Mouse (Mus musculus) erythroblast, adult 5-6 weeks (primary cell): ENCODE measurements around the gene Irx5. TPM values are rescaled to one million over a fixed set of nuclear protein-coding genes. Genes with fewer than 3 reads are reported as not detected.

ENCODE experiments used
- ATAC-seq: replicated peaks from 2 replicates; pipeline ENCODE4 v1.8.0; 2016; ENCODE audit warnings: moderate number of reproducible peaks, mild to moderate bottlenecking, moderate TSS enrichment, inconsistent platforms; ENCODE audit not compliant: poor library complexity, low FRiP score, severe bottlenecking
- total RNA-seq, 2 experiments: library from RNA; stranded (forward) in 1 of 2; stranded (reverse) in 1 of 2; fragments of 150-400 nt in 1 of 2; fragments of 200-764, 138-1000 nt in 1 of 2; gene quantifications; 2 replicates each; pipeline versions ENCODE4 v1.2.3 to v1.2.4; 2015 to 2017; ENCODE audit warnings: low replicate concordance in 2 of 2

Gene Irx5
- not detected in 2 replicates for total RNA-seq (2015; ENCODE audit: low replicate concordance)
- not detected in 2 replicates for total RNA-seq (2017; ENCODE audit: low replicate concordance)

DNA sequence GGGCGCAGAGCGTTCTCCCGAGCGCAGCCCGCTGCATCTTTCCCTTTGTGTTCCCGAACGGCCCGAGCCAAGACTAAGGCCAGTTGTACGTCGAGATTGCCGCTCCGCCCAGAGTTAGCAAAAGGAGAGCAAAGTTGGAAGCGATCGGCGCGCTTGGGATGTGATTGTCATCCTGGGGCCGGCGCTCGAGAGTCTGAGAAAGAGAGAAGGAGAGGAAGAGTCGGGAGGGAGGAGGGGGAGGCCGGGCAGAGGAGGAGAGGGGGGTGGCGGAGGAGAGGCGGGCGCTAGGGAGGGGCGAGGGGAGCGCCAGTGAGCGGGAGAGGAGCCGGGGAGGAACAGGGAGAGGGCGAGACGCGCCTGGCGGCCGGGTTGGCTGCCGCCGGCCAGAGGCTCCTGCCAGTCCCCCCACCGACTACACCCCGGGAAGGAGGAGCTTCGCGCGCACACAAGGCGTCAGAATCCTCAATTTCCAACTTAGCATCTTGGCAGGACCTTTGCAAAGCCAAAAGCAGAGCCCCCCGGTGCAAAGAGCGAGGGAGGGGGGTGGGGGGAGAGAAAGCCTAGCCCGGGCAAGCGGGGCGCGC lies at the start of gene Irx5:
Gene Irx5, plus strand, starts transcription at position 228 of the 584 bp plus-strand sequence.
- no peak for ATAC-seq

DNA sequence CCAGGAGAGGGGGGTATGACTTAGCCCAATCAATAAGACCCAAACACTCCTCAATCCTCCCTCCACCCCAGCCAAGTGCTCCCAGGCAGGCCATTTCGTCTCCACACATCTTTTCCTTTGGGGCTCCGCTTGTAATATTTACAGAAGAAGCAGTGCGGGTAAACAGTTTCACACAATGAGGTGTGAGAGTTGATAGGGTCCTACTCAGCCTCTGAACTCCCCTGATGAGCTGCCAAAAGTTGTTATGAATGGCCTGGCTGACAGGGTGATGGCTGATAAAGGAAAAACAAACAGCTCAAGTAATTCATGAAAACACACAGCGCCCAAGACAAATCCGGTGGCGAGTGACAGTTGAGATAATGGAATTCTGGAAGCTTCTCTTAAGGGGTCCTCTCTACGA lies 45.2 kb upstream of the Irx5 start:
- ATAC-seq, result no peak

DNA sequence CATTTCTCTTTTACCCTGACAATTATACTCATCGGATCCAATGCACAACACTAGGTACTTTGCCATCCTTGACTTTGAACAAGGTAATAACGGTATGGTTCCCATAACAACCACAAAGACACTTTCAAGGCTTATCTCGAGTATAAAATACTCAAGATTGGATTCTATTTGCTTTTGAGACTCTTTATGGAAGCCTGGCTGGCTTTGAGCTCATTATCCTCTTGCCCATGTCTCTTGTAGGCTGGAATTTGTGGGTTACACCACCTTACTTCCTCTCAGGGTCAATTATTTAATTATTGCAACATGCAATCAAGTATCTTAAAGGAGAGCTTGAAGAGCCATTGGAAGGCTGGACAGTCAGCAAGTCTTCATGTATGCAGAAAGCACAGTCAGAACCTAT lies 43.7 kb upstream of the Irx5 start:
- no peak for ATAC-seq

DNA sequence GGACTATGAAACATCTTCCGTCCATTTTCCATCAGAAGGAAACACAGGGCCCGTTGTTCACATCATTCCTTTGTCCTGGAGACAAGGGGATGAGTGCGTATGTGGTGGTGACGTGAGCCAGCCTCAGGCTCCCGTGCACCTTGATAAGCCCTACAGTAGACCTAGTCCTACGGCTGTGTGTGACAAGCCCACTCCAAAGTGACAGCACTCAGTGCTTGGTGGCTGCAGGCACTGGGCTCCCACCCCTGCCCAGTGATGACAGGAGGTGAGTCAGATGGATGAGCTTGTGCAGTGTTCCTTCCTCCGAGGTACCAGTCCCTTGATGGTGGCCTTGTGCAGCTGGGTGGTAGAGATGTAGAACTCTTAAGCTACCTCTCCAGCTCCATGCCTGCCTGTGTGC lies 33.7 kb upstream of the Irx5 start:
- no peak for ATAC-seq

DNA sequence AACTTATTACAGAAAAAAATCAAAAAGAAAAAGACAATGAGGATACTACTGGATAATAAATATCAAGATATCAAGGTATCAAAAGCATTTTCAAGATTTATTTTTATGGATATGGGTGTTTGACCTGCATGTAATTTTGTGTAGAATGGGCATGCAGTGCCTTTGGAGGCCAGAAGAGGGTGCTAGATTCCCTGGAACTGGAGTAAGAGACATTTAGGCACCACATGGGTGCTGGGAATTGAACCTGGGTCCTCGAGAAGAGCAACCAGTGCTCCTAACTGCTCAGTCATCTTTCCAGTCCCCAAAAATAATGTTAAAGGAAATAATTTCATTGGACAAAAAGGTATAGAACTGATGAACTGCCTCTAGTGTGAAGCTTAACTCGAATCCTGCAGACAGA lies 30.2 kb upstream of the Irx5 start:
- ATAC-seq, result no peak

DNA sequence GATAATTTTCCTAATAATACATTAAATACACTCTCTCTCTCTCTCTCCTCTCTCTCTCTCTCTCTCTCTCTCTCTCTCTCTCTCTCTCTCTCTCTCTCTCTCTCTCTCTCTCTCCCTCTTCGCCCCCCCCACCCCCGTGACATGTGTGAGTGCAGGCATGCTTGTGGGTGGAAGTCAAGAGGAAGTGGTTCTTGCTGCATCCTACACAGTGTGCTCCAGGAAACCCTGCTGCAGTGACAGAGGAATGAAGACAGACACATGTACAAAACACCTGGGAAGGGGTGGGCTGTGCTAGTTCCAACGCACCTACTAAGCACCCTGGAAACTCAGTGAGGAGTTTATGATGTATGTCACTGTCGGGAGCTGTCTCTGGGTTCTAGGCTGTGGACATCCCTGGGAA lies 28.2 kb upstream of the Irx5 start:
- ATAC-seq, result no peak

DNA sequence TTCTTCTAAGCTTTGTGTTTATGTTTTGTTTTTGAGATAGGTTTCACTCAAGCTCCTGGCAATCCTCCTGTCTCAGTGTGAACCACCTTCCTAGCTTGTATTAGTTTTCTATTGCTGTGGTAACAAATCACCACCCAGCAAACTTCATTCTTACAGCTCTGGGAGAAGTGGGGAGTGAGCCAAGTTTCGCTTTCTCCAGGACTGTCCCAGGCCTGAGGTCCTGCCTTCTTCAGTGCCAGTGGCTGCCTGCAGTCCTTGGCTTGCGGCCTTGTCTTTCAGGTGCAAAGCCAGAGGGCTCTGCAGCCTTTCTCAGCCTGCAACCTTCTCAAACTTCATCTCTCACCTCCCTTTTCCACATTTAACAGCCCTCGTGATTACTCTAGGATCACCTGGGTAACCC lies 25.6 kb upstream of the Irx5 start:
- no peak for ATAC-seq

DNA sequence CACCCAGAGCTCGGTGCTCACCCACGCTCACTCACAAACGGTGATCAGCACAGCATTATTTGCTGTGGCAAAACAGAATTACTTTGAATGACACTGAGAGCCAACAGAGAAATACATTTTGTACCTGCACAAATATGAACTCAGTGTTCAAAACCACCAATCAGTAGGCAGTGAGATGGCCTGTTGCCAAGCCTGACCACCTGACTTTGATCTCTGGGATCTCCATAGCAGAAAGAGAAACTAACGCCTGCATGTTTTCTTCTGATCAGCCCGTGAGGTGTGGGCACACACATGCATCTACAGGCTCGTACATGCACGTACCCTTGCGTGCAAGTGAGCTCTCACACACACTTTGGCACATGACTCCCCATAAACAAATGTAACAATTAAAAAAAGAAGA lies 24.0 kb upstream of the Irx5 start:
- ATAC-seq, result no peak

DNA sequence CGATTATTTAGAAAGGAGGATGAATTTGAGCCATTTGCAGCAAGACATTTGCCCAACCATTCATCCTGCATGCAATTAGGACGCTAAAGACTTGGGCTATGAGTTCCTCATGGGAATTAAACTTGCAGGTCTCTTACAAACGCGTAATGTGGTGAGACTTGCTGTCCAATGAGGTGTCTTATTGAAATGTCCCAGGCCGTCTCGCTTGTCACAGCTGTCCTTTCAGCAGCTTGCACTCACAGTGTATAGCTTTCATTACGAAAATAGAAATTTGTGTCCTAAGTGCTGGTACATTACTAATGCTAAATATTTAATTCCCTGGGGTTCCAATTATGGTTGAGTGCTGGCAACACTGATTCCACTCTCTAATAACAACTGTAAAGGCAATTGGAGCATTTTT lies 22.3 kb upstream of the Irx5 start:
- ATAC-seq, result no peak

DNA sequence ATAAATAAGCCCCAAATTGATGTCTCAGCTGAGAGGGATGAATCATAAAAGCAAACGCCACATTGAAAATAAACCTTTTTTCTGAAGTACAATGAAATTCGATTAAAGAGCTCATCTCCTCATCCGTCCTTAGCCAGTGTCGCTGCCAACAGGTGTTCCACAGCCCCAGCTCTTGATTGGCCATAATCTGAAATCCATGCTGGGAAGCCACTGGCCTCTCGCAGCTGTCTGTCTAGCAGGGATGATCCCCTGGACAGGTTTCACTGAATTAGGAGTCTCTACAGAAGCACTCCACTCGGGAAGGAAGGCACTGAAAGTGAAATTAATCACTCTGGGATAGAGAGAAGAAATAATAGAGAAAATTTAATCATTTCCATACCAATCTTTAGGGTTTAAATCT lies 21.4 kb upstream of the Irx5 start:
- ATAC-seq, result no peak

DNA sequence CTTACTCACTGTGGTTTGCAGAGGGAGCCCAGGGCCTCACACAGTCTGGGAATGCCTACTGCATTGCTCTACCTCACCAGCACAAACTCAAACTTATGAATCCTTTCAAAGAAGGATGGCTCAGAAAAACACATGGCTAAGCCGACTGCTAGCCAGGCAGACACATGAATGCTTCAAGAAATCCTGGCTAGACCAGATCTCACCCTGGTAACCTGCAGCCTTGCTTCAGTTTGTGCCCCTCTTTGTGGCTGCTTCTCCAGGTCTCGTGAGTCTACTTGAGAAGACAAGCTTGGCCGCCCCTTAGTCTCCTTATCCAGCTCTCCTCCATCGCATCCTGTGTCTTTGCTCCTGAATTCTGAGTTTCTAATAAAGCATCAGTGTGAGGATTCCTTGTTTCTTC lies 13.9 kb upstream of the Irx5 start:
- ATAC-seq, result no peak

DNA sequence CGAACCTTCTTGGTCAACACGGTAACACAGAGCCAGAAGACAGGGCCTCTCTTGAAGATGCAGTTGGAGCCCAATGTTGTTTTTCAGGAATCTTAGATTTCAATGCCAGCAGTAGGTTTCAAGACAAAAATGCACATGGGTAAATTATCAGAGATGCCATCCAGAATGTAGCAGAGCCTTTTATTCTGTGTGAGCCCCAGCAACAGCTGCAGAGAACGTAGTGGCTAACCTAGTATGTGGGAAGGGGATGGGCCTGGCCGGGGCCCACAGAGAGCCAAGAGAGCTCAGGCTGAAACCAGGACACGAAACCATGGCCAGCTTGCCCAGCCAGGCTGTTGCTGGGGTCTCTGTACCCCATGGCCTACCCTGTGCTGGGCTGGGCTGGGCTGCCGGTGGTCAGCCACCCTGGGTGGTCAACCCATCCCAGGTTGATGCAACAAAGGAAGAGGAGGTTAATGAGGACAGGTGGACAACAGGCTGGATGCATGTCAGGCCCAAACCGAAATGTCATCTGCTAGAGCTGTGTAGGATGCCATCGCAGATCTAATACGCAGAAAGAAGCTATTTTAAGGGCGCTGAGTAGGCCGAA lies 7.4 kb upstream of the Irx5 start:
- no peak for ATAC-seq

DNA sequence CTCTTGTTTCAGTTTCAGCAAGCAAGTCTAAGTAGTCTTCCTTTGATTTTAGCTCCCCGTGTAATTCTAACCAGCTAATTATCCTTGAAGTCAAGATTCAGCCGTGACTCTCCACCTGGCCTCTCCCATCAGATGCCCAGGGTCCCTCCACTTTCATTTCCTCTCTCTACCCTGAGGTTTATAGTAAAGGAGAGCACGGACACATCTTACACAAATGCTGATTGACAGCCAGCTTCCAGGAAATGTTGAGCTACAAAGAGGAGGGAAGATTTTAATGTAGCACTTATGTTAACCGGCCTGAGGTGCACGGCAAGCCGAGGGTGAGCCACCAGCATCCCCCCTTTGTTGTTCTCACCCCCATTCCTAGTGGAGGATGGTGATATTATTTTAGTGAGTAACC lies 4.0 kb upstream of the Irx5 start:
- ATAC-seq, result no peak

DNA sequence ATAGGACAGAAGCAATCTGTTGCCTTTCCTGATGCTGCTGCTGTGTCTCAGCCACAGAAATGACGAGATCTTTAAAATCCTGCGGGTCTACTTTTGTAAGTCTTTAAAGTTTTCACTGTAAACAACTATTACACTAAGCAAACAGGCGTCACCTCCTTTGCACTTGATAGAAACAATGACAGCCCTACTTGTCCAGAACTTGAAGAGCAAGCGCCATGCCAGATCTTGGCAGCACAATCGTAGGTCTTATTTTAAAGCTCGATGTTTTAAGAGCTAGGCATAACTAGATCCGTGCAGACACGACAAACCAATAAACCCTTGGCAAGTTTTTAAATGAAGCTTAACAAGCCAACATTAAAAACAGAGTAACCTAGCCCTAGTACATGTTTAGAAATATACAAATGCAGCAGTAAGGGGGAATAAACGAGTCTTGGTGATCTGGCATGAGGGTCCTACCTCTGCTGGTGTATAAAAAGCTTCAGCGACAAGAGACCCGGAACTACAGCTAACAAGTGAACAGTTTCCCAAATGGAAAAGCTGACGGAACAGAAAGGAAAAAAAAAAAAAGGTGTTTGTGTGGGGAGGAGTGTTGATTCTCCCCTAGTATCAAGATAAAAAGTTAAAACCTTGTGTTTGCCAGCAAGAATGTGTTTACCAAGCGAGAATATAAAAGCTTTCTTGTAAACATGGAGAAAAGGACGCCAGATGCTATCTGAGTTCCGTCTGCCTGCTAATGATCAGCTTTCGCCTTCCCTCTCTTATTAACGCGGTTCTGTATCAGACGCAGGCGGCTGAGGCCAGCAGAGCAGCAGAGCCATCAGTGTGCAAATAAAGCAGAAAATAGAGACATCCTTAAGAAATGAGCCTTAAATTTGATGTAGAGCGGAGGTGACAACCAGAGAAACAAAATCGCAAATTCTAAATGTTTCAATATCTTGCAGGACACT lies 2.6 kb upstream of the Irx5 start:
- ATAC-seq, result no peak

DNA sequence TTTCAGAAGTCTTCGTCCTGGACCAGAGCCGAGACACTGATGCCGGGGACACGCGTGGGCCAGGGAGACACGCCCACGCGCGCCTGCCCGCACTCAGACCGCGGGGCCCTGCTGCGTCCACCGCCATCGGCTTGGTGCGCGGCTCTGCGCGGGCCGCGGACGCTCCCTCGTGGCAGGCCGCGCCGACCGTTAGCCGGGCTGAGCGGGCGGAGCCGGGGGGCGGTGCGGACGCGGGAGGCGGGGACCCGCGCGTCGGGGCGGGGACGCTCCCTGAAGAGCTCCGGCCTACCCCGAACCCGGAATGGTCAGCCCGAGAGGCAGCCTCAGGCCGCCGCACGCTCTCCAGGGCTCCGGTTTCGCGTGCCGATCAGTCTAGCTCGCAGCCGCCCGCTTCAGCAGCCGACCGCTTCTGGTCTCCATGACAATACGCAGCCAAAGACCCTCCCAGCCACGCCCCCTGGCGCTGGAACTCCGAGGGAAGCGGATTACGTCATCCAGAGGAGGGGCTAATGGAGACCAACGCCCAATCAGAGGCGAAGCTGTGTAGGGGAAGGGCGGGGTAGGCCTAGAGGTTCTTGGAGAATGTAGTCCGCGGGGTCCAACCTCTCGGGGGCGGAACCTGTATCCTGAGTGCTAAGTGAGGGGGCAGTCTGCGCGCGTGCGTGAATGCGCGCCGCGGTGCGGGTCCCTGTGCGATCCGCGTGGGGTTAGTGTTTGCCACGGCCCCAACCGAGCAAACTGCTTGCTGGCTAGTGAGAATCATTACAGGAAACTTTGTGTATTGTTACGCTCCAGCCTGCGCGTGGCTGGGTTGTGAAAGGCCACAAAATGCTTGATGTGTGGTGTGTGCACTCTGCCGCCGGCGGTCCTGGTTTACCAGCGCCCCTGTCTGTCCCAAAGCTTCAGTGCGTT lies 1.5 kb upstream of the Irx5 start:
- peak; percentile 96 for ATAC-seq

DNA sequence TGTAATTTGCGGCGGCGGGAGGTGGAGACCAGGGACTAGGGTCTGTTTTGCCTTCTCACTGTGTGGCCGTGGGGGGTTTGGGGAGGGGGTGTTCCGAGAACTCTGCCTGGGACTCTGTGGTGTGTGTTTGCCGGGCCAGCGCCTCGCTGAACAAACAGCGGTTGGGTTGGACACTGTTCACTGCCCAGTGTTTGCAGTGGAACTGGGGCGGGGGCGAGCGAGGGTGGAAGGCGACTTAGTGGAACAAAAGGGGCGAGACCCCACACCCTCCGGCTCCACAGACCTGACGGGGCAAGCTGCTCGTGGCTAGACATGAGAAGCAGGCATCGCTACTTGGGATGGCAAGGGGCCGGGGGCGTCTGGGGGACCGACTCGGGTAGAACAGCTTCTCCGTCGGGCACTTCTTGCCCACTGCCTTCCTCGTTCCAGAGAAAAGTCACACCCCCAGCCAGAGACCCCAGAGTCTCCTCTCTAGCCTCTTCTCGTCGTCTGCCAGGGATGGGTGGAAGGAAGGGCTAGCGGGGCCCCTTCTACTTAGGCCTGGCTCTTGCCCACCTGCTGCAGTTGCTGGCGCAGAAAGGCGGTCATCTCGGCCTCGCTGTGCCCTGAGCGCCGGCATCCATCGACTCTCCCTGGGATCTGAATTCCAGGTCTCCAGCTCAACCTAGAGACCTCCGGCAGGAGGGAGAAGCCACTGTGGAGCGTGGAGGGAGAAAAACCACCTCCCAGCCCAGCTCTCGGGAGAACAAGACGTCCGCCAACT lies 631 bp upstream of the Irx5 start:
- ATAC-seq, result no peak

DNA sequence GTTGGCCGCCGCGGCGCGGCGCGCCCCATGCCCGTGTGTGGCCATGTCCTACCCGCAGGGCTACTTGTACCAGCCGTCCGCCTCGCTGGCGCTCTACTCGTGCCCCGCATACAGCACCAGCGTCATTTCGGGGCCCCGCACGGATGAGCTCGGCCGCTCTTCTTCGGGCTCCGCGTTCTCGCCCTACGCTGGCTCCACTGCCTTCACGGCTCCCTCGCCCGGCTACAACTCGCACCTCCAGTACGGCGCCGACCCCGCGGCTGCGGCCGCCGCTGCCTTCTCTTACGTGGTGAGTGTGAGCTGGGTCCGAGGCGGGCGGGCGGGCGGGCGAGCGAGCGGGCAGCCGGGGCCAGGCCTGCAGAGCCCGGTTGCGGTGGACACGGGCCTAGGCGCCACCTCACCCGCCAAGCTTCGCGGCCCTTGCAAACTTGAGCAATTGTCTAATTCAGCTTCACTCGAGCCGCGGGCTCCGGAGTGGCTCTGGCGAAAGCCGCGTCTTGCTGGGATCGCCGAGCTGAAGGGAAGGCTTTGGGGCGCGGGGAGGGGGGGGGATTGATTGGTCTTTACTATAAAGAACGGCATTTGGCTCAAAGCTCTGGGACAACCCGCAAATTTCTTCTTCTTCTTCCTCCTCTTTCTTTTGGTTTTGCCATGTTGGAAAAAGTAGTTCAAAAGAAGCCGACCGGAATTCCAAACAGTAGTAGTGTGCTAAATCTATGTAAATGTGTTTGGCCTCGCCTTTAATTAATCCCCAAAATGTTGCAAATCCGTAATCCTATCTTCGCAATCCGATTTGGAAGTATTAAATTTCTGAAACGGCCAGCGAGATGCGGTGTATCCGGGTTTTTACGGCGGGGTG lies 945 bp downstream of the Irx5 start:
- ATAC-seq, result no peak
